Mouse (Mus musculus) small intestine, adult 2 months (tissue): Measurements from ENCODE around the gene Dlk2.

ENCODE experiments used
- CTCF ChIP-seq: fragments of 200-500 bp; IDR thresholded peaks from 2 replicates; pipeline ENCODE4 v1.5.1; 2012; ENCODE audit warnings: low read depth, mild to moderate bottlenecking, control low read depth, inconsistent platforms, low read length, moderate library complexity, mixed read lengths; ENCODE audit not compliant: insufficient replicate concordance, insufficient read length; ENCODE audit errors: extremely low read depth
- POLR2A ChIP-seq: fragments of 200-500 bp; IDR thresholded peaks from 2 replicates; pipeline ENCODE4 v1.6.1; 2012; ENCODE audit warnings: low read depth, mild to moderate bottlenecking, control low read depth, inconsistent platforms, low read length, moderate library complexity

DNA sequence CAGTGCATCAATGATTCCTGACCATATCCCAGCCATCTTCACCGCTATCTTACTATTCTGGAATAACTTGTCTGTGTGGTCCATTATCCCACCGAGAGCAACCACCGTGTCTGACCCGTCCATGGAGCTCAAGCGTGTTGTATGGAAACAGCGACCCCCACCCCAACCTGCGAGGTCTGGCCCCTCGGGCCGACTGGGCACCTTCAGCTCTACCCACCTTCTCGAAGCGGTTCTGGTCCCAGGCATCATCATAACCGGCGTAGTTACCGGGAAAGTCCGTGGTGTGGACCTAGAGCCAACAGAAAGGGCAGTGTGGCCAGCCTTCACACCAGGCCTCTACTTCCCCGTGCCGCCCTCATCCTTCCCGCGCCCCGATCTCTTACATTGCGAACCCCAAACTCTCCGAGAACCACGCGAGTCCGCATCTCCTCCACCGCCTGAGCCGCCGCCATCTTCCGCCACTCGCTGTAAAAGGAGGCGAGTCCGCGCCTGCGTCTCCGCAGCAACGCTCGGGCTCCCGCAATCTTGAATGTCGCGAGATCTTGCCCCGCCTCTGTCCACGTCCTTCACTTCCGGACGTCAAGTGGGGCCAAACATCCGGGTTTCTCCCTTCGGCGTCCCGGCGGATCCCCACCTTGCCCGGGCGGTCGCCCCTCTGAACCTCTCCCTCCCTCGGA lies 49.6 kb upstream of the Dlk2 start, which contains the start of the genes Polr1c and Yipf3:
- peak; percentile 59; the same call in 1 of the 2 replicates for TF ChIP-seq POLR2A
- no peak for TF ChIP-seq CTCF
